Mouse (Mus musculus) kidney, postnatal 25 days (tissue): ENCODE data around the gene Gm44805.

ENCODE experiments used
- DNase-seq, 2 experiments: peaks; one replicate each; pipeline ENCODE4 v3.0.0; 2021; ENCODE audit warnings: mixed read lengths in 2 of 2

Gm44805 gene

GRCm38 (mm10) chr7:19681202-19681694 lies at the start of gene Gm44805, which contains the start of gene Apoc4:
TSS of gene Gm44805 (minus strand) at chr7:19681423.
TSS of gene Apoc4 (minus strand) at chr7:19681479.
- no peak for DNase-seq

- DNase-seq, result no peak
Observed at GRCm38 (mm10) chr7:19726541-19726940, 45.3 kb upstream of the Gm44805 start.

DNA sequence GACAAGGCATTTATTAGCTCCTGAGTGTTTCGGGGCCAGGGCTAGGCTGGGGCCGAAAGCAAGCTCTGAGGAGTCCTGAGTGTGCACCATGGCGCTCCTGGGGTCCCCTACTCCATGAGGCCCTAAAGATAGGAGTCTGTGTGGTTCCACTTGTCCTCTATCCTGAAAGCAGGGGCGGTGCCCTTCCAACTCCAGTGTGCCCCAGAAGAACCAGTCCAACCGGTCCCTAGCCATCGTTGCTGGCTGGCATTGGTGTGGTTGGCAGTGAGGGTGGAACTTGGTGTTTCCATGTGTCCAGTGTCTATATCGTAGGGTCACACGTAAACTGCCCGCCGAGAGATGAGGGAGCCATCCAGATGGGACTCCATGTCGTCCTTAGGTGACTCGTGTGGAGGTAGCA lies 42.9 kb upstream of the Gm44805 start:
- DNase-seq, result peak; percentile 47 to 77

GRCm38 (mm10) chr7:19722754-19723195 lies 41.6 kb upstream of the Gm44805 start:
- DNase-seq, result peak; percentile 76 to 83

GRCm38 (mm10) chr7:19719200-19719599 lies 38.0 kb upstream of the Gm44805 start:
- DNase-seq, result no peak

GRCm38 (mm10) chr7:19718297-19718952 lies 37.2 kb upstream of the Gm44805 start:
- no peak for DNase-seq

DNA sequence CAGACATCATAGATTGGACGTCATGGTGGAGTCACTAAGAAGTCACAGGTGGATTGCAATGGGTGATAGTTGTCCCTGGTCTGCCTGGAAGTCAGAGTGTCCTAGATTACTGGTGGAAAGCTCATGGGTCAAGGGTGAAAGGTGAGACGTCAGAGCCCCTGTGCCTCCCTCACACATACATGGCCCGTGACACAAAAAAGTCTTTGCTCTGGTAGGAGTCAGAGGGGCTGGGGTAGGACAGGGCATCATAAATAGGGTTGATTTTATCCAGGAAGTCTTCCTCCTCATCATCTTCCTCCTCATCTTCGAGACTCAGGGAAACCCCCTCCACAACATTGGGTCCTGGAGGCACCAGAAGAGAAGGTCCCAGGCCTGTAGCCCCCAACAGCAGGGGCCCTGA lies 36.1 kb upstream of the Gm44805 start:
- DNase-seq, result no peak

DNA sequence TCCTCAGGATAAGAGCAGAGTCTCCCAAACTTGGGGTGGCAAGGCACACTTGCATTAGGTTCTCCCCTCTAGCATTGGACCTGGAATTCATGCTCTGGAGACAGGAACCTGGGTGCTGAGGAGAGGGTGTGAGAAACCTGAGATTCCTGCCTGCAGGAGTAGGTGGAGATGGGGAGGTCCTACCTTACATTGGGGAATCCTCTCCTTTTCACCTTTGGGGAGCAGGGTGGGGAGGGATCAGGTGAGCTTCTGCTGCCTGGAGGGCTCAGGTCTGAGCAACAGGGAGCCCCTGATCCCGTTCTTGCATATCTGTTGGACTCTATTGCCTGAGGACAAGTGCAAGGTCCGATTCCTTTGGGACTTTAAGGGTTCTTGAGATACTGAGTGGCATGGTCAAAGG lies 35.6 kb upstream of the Gm44805 start:
- no peak for DNase-seq

DNA sequence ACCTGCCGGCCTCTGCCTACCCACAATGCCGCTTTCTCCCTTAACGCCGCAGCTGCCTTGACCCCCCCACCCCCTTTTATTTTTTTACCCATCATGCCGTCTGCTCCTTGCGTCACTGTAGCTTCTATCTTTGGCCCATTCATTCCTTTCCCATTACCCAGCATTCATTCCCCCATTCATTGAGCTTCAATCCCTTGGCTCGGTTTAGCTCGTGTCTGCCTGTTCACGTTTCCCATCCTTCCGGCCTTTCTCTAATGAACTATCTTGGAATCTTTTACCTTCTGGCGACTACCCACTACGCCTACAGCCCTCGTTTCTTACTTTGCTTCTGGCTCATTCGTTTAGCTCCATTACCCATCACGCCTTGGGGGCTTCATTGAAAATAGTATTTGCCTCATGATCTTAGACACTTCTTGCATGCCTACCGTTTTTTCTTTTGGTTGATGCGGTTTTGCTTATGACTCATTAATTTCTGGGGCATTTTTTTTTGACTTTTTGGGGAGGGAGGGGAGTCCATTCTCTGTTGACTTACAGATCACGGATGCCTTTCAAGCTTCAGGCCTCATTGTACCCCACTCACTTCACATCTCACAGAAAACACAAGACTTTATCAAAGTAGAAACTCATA lies 34.9 kb upstream of the Gm44805 start:
- DNase-seq, result no peak

- DNase-seq, result peak; percentile 100
Observed at GRCm38 (mm10) chr7:19715239-19716054, 34.2 kb upstream of the Gm44805 start, which contains the start of gene Tomm40. TSS of gene Tomm40 (minus strand) at chr7:19715438.

DNA sequence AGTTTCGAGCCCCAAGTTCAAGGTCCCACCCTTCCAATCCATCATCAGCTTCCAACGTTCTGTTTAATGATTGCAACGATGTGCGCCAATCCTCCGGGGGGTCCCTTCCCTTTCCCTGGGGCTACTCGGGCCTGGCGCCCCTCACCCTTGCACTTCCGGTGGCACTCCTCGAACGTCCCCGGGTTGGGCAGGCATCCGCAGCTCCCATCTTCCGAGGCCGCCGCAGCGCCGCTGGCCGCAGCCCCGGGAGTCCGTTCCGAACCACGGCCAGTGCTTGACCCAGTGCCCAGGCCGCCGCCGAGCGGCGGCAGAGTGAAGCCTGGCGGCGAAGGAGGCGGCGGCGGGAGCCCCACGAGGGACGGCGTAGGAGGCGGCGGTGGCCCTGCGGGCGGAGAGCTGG lies 33.6 kb upstream of the Gm44805 start:
- no peak for DNase-seq

DNA sequence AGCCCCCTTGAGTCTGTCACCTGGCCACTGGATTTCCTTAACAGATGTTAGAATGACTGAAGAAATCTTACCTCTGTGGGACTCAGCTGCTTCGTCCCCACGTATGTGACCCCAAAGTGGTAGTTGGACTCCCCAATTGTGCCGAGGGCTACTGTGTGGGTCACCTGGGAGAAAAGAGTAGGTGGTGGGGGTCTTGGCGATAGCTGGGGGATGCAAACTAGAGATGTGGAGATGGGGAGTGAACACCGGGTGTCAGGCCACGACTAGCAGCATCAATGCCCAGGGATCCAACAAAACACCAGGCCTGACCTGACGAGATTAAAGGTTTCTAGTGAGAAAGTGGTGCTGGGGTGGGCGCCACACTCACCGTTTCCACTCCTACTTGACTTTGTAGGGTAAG lies 32.4 kb upstream of the Gm44805 start:
- DNase-seq, result no peak

GRCm38 (mm10) chr7:19713196-19713595 lies 32.0 kb upstream of the Gm44805 start:
- peak in 1 of 2 experiments; percentile 26 for DNase-seq

DNA sequence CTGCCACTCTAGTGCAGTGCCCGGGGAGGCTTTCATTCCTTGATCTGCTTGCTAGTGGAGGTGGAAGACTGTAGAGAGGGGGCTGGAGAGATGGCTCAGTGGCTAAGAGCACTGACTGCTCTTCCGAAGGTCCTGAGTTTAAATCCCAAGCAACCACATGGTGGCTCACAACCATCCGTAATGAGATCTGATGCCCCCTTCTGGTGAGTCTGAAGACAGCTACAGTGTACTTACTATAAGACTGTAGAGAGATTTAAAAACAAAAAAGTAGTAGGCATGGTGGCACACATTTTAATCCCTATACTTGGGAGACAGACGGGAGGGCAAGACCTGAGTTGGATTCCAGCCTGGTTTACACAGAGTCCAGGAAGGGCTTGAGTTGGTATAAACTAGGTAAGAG lies 31.2 kb upstream of the Gm44805 start:
- DNase-seq, result peak in 1 of 2 experiments; percentile 27

DNA sequence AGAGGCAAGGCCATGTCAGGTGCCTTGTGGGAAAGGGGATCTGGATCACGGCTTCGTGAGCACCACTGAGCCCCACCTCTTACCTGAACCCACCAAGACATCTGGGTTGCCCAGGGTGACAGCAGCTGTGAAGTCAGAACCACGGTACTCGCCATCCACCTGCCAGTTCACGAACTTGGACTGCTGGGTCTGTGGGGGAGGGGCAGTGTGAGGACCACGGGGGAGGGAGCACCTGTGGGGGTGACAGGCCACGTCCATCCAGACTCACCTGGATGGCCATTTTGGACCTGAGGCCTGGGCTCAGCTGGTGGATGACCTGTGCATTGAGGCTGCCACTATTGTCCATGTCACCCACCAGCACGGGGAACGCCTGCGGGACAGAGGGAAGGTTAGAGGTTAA lies 29.4 kb upstream of the Gm44805 start:
- no peak for DNase-seq

- DNase-seq, result no peak
Observed at GRCm38 (mm10) chr7:19705271-19705670, 24.0 kb upstream of the Gm44805 start.

DNA sequence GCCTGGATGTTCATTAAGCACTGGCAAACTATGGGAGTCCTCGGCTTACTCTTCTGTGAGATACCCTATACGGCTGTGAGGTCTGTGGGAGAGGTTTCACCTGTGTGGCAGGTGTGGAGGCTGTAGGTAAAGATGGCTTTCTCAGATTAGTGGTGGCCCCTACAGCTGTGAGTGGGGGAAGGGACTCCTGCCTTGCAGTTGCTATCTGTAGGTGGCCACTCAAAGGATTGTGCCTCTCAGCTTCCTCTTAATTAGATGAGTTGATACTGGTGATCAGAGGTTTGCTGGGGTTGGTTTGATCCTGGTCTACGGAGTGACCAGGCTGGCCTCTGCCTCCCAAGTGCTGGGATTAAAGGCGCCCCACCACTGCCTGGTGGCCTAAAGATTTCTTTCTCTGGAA lies 23.3 kb upstream of the Gm44805 start:
- DNase-seq, result no peak

- no peak for DNase-seq
Observed at GRCm38 (mm10) chr7:19702859-19703555, 21.8 kb upstream of the Gm44805 start.

GRCm38 (mm10) chr7:19701069-19701761 lies 20.0 kb upstream of the Gm44805 start:
- DNase-seq, result peak; percentile 91 to 94

DNA sequence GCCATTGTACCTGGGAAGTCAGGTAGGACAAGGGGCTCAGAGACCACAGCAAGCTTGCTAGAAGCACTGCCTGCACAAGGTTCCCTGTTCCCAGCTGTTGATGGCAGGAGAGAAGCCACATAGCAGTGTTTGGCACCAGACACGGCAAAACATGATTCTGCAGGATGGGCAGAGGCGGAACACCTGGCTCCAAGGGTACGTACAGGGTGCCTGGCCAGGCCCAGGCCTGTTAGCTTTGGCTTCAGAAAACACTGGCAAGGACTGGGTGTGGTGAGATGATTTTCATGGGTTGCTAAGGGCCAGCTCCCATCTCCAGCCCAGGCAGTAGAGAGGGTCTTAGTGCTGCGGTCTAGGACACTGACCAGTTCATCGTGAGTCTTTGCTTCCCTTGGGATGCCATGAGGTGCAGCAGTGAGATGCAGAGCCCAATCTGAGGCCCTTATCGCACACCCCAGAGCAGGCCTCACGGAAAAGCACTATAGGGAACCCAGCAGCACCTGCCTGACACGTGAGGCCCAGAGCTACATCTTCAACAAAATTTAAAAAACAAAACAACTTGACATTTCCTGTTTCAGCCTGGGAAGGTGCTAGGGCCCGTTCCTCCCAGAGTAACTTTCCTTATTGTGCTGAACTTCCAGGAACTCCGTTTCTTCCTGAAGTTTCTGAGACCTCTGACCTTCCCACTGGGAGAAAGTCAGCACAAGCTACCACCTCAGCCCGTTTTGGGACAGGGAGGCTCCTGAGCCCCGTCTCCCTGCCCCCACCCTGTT lies 19.3 kb upstream of the Gm44805 start:
- no peak for DNase-seq

- DNase-seq, result no peak
Observed at GRCm38 (mm10) chr7:19699827-19700148, 18.6 kb upstream of the Gm44805 start.
